Mouse (Mus musculus) cortical plate, adult 2 months (tissue): ENCODE results near the gene Eef1e1. TPM values are rescaled to one million over a fixed set of nuclear protein-coding genes. Genes with fewer than 3 reads are reported as not detected.
"Not testable (repeated sequence)": the region's sequence is repeated elsewhere in the genome, so short reads cannot be mapped to it uniquely, and the experiment has no call there.

Experiments
- H3K27ac ChIP-seq: fragments of 200-500 bp; 2 replicates; pipeline ENCODE4 v1.5.1; 2012; ENCODE audit warnings: low read length, control low read depth, inconsistent platforms; ENCODE audit not compliant: insufficient read depth
- H3K4me1 ChIP-seq: fragments of 200-500 bp; 2 replicates; pipeline ENCODE4 v1.6.1; 2011; ENCODE audit warnings: low read length; ENCODE audit not compliant: control insufficient read depth, insufficient read depth
- H3K4me3 ChIP-seq: fragments of 200-500 bp; 2 replicates; pipeline ENCODE4 v1.5.1; 2011; ENCODE audit warnings: mild to moderate bottlenecking, low read length, control low read depth; ENCODE audit not compliant: insufficient read depth
- CTCF ChIP-seq: fragments of 200-500 bp; IDR thresholded peaks from 2 replicates; pipeline ENCODE4 v1.5.1; 2011; ENCODE audit warnings: mild to moderate bottlenecking, control low read depth, low read length; ENCODE audit not compliant: insufficient read depth; ENCODE audit errors: extremely low read depth
- POLR2A ChIP-seq: fragments of 200-500 bp; IDR thresholded peaks from 2 replicates; pipeline ENCODE4 v1.6.1; 2011; ENCODE audit warnings: mild to moderate bottlenecking, low read length, control low read depth; ENCODE audit not compliant: insufficient read depth; ENCODE audit errors: extremely low read depth
- polyA plus RNA-seq: library from polyadenylated mRNA; depleted of rRNA; stranded (reverse); fragments of >200 nt; gene quantifications from 2 replicates; pipeline ENCODE4 v1.2.3, GENCODE M21; 2012

Eef1e1 gene
- polyA plus RNA-seq, 1 experiment: 17.5 TPM

DNA sequence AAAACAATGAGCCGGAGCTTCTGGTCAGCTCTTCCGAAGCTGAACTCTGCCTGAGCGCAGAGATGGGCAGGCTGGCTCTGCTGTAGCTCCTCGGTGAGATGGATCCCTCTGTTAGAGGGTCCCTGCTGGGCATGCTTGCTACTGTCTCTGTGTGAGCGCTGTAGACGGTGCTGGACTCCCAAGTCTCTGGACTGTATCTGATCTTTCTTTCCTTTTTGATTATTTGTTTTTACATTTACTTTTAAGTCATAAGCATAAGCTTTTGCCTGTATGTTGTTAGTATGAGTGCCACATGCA is 32.7 kb downstream of the Eef1e1 start:
- no peak overlapping the region for H3K4me3 ChIP-seq
- H3K4me1 ChIP-seq: no peaks in the 10 kb centered on the region
- TF ChIP-seq CTCF: no peak
- no peak for TF ChIP-seq POLR2A
- H3K27ac ChIP-seq: no peak overlapping the region

DNA sequence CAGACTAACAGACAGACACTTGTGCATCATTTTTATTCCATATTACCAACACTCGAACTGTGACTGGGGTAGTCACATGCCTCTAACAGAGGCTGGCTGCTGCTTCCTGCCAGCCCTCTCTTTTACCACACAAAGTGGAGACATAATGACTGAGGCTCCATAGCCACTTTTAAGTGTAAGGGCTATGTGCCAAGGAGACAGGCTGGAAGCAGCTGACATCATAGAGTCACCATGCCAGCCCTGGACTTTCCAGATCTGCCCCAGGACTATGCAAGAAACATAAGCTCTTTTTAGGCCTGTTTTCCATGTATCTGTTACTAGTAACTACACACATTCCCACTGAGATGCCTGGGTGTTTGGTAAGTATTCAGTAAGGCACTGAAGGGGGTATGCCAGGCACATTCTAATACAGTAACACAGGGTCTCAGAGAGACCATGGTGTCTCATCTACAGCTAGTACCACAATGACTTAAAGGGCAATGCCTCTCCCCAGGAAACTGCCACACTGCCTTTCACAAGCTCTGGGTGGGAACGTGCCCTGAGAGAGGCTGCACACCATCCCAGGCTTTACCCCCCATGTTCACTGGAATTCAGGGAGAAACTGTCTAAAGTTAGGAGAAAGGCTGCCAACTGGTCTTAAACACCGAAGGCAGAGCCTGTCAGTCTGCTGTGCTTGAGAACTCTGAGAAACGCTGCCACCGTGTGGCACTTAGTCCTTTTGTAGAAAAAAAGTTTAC is 33.2 kb downstream of the Eef1e1 start:
- no peak overlapping the region for H3K27ac ChIP-seq
- TF ChIP-seq POLR2A (no peak), CTCF (peak; percentile 39; the same call in 1 of the 2 replicates)

DNA sequence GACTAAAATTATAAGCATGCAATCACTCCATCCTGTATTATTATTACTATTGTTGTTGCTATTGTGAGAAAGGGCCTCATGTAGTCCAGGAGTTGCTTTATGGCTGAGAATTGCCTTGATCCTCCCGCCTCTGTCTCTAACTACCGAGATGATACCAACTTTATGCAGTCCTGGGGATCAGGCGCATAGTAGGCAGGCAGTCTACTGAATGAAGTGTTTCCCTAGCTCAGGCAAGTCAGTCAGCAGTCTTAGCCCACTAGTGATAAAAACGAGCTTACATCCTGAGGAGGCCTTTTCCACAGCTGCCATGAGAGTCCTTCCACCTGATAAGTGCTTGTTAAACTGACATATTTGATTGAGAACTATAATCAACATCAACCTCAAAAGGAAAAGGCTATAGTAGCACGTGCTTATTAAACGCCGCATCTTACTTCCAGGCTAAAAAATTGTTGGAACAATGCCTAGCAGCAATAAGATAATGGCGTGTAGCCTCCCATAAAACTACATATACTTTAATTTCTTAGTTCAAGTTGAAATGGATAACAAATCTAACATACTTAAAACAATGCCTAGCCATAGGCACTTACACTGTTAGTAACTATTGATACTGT is 34.5 kb downstream of the Eef1e1 start:
- Histone ChIP-seq H3K4me3 (no peak overlapping the region), H3K4me1 (no peaks in the 10 kb centered on the region), H3K27ac (no peak overlapping the region)
- TF ChIP-seq POLR2A (no peak), CTCF (no peak)

More for the DNA sequence above, 33.2 kb downstream of the Eef1e1 start:
- no peak overlapping the region for H3K4me3 ChIP-seq
- no peaks in the 10 kb centered on the region for H3K4me1 ChIP-seq

DNA sequence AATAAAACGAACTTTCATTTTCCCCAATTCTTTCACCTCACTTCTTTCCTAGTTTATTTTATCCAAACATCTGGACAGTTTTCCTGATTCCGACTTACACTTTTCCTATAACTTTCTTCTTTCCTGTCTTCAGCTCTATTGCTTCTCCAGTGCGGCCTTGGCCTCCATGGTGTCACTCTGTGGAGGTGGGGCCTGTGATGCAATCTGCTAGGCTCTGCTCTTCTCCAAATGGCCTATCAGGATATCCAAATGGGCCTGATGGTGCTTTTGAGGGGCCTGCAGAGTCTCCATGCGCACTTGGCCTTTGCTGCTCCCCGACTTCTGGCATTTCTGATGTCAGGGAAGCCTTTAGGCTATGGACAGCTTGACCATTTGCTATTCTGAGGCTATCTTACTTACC is 35.6 kb downstream of the Eef1e1 start:
- TF ChIP-seq POLR2A (no peak), CTCF (no peak)

GRCm38 (mm10) chr13:38618001-38618630 is 40.7 kb downstream of the Eef1e1 start:
- H3K27ac ChIP-seq, H3K4me3 ChIP-seq, H3K4me1 ChIP-seq: not testable (repeated sequence)

More for the DNA sequence above, 35.6 kb downstream of the Eef1e1 start:
- no peak overlapping the region for H3K4me3 ChIP-seq
- H3K4me1 ChIP-seq: no peaks in the 10 kb centered on the region
- H3K27ac ChIP-seq: no peak overlapping the region

DNA sequence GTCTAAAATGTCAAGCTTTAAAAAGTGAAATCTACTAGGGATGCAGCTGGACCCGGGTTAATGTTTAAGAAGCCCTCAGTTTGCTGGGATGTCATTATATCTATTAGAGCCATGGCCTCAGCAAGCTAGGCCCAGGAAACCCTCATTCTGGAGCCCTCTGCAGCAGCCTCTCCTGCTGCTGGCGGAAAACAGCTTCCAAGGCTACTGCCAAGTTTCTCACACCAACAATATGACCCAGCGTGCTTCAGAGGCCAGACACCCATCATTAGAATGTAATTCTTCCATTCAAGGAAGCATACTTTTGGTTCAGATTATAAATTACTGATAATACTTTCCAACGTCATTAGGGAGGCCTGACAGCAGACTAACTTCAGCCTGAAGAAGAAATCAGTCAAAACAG is 42.0 kb downstream of the Eef1e1 start:
- Histone ChIP-seq H3K4me3 (no peak overlapping the region), H3K4me1 (no peaks in the 10 kb centered on the region), H3K27ac (no peak overlapping the region)
- no peak for TF ChIP-seq CTCF
- no peak for TF ChIP-seq POLR2A

GRCm38 (mm10) chr13:38615656-38616055 is 43.2 kb downstream of the Eef1e1 start:
- TF ChIP-seq CTCF: no peak
- TF ChIP-seq POLR2A: no peak
- Histone ChIP-seq H3K4me3 (no peak overlapping the region), H3K4me1 (no peaks in the 10 kb centered on the region), H3K27ac (no peak overlapping the region)

DNA sequence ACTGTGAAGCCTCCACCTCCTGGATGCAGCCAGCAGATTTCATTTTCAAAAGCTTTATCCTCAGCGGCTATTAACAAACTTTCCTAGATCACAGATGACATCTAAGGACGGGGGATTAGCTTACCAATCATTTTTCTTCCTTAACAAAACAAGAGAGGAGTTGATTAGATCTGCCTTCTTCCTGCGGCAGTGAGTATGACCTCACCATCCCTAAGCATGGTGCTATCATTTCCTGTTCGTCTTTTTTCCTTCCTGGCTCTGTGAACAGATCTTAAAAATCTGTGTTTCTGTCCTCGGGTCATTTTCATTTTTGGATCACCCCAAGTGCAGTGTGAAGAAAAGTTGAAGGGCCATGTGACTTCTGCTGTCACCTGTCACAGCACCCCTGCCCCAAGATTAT is 44.6 kb downstream of the Eef1e1 start:
- TF ChIP-seq CTCF (no peak), POLR2A (no peak)
- Histone ChIP-seq H3K4me1 (no peaks in the 10 kb centered on the region), H3K4me3 (no peak overlapping the region), H3K27ac (no peak overlapping the region)

DNA sequence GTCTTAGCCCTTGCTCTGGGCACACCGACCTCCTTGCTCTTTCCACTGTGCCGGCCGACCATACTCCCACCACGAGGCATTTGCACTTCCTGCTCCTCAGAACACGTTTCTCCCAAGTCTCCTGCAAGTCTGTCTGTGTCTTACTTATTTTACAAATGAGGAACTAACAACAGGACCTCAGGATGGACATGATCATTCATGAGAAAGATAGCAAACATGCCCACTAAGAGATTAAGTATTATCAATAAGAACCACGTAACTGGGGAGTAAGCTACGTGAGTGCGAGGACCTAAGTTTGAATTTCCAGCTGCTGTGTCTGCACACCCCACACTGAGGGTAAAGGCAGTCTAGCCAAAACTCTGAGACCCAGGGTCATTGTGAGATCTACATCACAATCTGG is 45.3 kb downstream of the Eef1e1 start:
- no peak overlapping the region for H3K27ac ChIP-seq
- H3K4me3 ChIP-seq: no peak overlapping the region
- H3K4me1 ChIP-seq: no peaks in the 10 kb centered on the region
- TF ChIP-seq POLR2A (no peak), CTCF (no peak)

GRCm38 (mm10) chr13:38612608-38613007 is 46.2 kb downstream of the Eef1e1 start:
- no peak for TF ChIP-seq CTCF
- TF ChIP-seq POLR2A: no peak

More at GRCm38 (mm10) chr13:38612608-38613007, 46.2 kb downstream of the Eef1e1 start:
- Histone ChIP-seq H3K27ac (no peak overlapping the region), H3K4me1 (no peaks in the 10 kb centered on the region), H3K4me3 (no peak overlapping the region)
